Mouse (Mus musculus): ENCODE data around the gene Tex2.

- TF ChIP-seq POLR2A (IDR thresholded peaks at IDR 0.05; ENCODE audit: borderline replicate concordance, insufficient read depth, low read length) (no peak), CTCF (IDR thresholded peaks at IDR 0.05; ENCODE audit: borderline replicate concordance, insufficient read depth, low read depth, low read length) (no peak)
These were observed 31.9 kb downstream of the Tex2 start for GRCm38 (mm10) chr11:106581357-106581756.

All from cerebellum, adult 2 months (tissue).